Mouse (Mus musculus) inflammation-experienced regulatory T-cells, adult 6 months (primary cell): Measurements from ENCODE around the gene Coq8a. TPM values are rescaled to one million over a fixed set of nuclear protein-coding genes. Genes with fewer than 3 reads are reported as not detected.

Source experiments
- ATAC-seq: one replicate; pipeline ENCODE4 v1.8.0; 2017
- polyA plus RNA-seq, 3 experiments: library from polyadenylated mRNA; unstranded; fragments of 100-300 nt; shearing (Covaris generic); gene quantifications; one replicate each; pipeline ENCODE4 v1.2.1; 2017

The Coq8a gene
- polyA plus RNA-seq, 3 experiments from 2014 or later: 25.8 to 50.3 (median 43.8) TPM

DNA sequence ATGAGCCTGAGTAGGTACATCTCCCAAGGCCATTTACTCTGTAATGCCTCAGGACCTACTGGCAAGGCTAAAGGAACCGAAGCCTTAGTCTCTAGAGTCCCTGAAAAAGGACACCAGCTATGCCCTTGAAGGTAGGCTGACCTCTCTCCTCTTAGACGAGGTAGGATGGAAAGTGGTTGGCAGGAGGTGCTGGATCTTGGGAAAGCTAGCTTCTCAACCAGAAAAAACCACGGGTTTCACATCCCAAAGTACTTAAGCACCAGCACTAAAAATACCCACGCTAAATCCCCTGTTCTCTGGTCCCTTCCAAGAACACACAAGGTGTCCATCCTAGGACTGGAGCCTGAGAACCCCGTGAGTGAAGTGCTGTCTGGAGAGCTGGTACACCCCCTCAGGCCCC, 26.4 kb downstream of the Coq8a start:
- ATAC-seq: no peak

DNA sequence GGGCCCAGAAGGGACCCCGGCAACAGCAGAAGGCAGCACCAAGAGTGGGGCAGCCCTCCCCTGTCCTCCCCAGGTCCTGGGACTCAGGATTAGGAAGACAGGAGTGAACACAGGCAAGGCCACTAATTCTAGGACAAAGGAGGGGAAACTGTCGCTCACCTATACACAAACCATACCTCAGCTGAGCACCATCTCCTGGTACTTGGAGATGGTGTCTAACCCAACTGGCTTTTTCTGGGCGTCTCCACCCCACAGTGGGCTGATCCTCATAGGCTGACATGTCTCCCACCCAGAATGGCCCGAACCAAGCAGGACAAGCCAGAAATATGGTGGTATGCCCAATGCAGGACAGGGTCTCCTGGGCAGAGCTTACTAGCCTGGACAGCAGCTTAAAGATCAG, 26.8 kb downstream of the Coq8a start:
- no peak for ATAC-seq

- no peak for ATAC-seq
These were observed 27.5 kb downstream of the Coq8a start for GRCm38 (mm10) chr1:180171883-180172282.

- ATAC-seq: no peak
These were observed 29.3 kb downstream of the Coq8a start for GRCm38 (mm10) chr1:180170071-180170470.

GRCm38 (mm10) chr1:180169161-180169560, 30.2 kb downstream of the Coq8a start:
- ATAC-seq: no peak

DNA sequence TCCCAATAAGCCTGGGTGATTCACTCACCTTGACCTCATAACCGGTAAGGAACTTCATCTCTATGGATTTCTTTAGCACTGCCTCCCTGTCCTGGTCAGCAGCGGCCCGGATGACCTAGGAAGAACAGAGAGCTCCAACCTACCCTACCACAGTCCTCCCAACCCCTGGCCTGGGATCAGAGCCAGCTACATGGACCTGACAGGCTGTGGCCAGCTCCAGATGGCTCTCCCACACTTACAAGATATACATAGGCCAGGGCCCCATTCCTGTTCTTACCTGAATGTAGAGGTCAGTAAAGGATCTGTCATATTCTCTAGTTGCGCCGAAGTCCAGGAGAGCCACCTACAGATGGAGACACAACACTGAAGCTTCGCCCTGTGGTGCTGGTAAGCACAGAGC, 31.1 kb downstream of the Coq8a start:
- ATAC-seq: no peak

DNA sequence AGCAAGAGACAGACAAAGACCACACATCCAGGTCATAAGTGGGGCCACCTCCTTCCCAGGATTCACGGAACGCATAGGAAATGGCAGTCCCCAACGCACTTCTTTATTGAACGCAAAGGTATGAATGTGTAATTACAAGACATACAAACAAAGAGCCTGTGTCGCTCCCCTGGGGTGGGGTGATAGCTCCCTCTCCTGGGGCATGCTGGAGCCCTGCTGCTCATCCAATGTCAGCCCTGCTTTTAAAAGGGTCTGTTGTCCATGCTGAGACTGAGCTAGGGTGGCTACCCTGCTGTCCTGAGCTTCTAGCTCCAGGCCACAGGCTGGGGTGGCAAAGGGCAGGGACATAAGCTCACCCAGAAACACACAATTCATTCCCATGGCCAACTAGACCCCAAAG, 32.9 kb downstream of the Coq8a start:
- ATAC-seq: no peak

DNA sequence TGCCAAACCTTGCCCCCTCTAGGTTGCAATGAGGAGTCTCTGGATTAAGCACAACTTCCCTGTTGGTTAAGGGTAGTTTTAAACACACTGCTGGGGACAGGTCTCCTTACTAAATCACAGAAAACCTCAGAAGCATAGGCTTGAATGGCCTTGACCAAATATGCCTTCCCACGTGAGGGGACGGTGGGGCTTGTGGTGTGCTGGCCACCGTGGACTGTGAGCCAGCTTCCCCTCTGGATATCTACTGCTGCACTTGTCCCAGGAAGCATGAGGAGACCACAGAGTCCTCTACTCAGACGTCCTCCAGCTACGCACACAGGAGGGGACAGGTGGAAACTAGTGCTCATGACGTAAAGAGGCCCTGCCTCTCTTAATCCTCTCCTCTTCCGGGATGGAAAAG, 36.4 kb downstream of the Coq8a start:
- no peak for ATAC-seq

GRCm38 (mm10) chr1:180161566-180162355, 37.6 kb downstream of the Coq8a start:
- no peak for ATAC-seq

DNA sequence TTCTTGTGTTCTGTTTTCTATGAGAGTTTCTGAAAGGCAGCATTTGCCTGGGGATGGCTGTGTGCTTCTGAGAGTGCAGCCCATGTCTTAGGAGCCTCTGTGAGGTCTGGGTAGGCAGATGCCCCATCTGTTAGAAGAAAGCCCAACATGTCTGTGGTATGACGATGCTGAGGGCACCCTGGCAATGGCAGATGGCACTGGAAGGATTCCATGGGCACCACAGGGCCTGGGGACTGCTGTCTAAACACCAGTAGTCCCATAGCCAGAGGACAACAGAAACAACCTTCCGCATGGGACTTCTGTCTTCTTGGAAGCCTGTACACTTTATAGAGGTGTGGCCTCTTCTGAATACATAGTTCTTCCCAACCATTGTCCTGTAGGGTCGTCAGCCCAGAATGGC, 38.2 kb downstream of the Coq8a start:
- ATAC-seq: no peak

DNA sequence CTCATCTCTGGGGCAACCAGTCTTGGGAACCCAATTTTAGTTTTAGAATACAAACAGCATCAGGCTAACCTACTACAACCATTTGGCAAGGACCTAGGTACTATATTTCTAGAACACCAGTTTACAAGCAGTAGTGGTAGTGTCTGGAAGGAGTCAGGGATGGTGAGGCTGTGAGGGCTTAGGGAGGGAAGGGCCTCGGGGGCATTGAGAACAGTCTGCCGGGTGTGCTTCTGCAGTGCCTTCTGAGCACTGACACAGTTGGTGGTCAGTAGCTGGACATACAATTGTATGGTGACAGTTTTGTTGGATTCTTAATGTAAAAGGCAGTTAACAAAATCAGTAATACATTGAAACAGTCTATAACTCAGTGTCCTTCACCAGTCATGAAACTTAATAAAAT, 38.9 kb downstream of the Coq8a start:
- ATAC-seq: no peak

DNA sequence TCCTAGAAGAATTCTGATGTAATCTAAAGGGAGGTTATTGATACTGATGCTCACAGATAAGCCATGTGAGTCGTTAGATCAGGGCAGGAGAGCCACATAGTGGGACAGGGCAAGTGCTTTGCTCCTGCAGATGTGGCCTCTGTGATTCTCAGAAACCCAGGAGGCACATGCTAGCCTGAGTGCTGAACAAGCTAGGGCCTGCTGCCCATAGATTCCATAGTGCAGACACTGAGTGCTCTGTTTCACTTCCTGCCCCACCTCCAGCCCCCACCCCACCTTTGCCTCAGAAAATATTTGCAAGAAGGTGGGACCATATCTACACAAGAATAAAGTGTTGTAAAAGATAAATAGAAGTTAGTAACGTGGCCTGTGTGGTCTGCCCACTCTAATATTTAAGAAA, 40.8 kb downstream of the Coq8a start:
- no peak for ATAC-seq

DNA sequence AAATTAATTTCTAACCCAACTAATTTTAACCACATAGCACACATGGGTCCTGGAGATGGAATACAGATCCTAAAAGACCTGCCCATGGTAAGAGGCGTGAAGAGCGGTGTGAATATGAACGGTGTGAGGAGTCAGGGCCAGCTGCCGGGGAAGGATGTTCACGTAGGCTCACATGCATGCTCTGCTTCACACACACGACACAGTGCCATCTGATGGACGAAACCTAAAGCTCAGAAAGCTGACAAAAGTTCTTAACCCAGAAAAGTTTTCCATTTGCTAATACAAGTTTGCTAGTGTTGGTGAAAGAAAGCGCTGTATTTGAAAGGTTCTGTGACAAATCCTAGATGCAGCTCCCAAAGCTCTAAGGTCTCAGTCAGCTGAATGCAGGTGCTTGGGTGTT, 48.2 kb downstream of the Coq8a start:
- no peak for ATAC-seq

- ATAC-seq: no peak
These were observed 50.8 kb downstream of the Coq8a start for GRCm38 (mm10) chr1:180148563-180148962.

GRCm38 (mm10) chr1:180148036-180148435, 51.4 kb downstream of the Coq8a start:
- no peak for ATAC-seq

DNA sequence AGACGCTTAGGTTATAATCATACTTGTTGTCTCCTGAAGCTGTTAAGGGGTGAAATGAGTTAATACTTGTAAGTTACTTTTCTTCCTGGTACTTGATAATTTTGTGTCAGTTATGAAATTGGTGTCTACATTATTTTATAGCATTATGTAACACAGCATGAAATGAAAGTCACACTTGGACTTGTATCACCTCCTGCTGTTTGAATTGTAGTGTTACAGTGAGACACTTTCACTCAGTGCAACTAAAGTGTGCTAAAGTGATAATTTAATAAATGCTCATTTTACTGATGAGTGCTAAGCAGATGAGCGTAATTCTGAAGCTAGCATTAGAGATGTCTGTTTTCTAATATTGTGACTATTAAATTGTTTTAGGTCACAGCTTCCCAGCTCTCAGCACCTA, 58.4 kb downstream of the Coq8a start:
- no peak for ATAC-seq

- ATAC-seq: no peak
These were observed 60.2 kb downstream of the Coq8a start for GRCm38 (mm10) chr1:180139158-180139557.

GRCm38 (mm10) chr1:180132187-180132586, 67.2 kb downstream of the Coq8a start:
- ATAC-seq: no peak

DNA sequence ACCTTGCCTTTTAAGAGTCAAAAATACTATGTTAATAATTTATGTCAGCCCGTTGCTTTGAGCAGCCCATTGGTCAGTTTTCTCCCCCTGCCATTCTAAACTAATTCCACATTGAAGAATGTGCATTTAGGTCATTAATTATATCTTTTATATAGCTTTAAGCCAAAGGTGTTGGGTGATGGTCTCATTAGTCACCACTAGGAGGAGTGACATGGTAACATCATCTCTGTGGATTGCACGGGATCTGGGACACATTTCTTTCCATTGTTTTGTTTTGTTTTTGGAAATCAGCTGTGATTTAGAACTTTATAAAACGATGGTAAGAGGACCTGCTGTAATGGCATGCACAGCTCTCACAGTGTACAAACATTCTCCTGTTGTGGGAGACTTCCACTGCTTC, 68.0 kb downstream of the Coq8a start:
- ATAC-seq: no peak

GRCm38 (mm10) chr1:180128077-180128792, 71.2 kb downstream of the Coq8a start:
- ATAC-seq: no peak

DNA sequence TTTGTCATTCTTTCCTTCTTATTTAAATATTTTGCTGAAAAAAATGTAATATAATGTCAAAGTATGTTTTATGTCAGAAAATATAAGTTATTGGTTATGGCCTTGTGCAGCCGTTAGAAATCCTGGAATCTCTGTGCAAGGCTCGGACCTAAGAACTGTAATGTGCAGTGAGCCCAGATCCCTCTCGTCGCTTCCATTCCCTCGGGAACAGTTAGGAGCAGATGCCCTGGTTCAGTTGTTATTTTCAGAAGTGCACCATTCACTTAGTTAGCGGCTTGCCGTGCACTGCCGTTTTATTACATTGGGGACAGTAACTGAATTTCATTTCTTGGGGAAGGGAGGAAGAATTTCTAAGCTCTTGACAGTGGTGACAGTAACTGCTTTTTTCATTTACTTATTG, 81.2 kb downstream of the Coq8a start:
- no peak for ATAC-seq

DNA sequence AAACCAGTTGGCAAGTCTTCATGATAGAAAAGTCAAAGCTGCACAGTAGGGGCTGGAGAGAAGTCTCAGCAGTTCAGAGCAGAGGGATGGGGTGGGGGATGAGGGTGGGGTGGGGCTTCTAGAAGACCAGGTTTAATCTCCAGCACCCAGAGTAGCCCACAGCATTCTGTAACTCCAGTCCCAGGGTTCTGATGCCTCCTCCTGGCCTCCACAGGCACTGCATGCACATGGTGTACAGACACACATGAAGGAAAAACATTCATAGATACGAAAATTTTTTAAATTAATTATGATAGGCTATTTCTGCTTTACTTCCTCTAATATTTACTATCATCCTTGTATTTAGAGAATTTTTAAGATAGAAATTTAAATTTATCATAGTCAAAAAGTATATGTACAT, 82.9 kb downstream of the Coq8a start:
- ATAC-seq: no peak
